Mouse (Mus musculus) forebrain, postnatal 0 days (tissue): ENCODE data around the gene Il17ra. TPM values are rescaled to one million over a fixed set of nuclear protein-coding genes. Genes with fewer than 3 reads are reported as not detected.

Experiments
- ATAC-seq: fragments of 200-750 bp; cut with Nextera tagmentation; 2 replicates; pipeline ENCODE4 v1.8.0; 2017; ENCODE audit warnings: mild to moderate bottlenecking, moderate library complexity
- DNase-seq: peaks from one replicate; pipeline ENCODE4 v3.0.0-alpha.2; 2015
- H3K27ac ChIP-seq: fragments of 300-500 bp; sonication (generic); 2 replicates; pipeline ENCODE4 v1.5.1; 2014; ENCODE audit warnings: low read depth, mild to moderate bottlenecking, antibody characterized with exemption, low read length, moderate library complexity, mixed read lengths
- H3K27me3 ChIP-seq: fragments of 300-500 bp; sonication (generic); 2 replicates; pipeline ENCODE4 v1.6.1; 2014; ENCODE audit warnings: mild to moderate bottlenecking, low read length, mixed read lengths; ENCODE audit not compliant: insufficient read depth
- H3K36me3 ChIP-seq: fragments of 300-500 bp; sonication (generic); 2 replicates; pipeline ENCODE4 v1.6.1; 2014; ENCODE audit warnings: mild to moderate bottlenecking, moderate library complexity; ENCODE audit not compliant: insufficient read depth
- H3K4me1 ChIP-seq: fragments of 300-500 bp; sonication (generic); 2 replicates; pipeline ENCODE4 v1.6.1; 2014; ENCODE audit warnings: antibody characterized with exemption; ENCODE audit not compliant: insufficient read depth
- H3K4me2 ChIP-seq: fragments of 300-500 bp; sonication (generic); 2 replicates; pipeline ENCODE4 v1.6.1; 2014; ENCODE audit warnings: low read depth, mild to moderate bottlenecking, moderate library complexity
- H3K4me3 ChIP-seq: fragments of 300-500 bp; sonication (generic); 2 replicates; pipeline ENCODE4 v1.5.1; 2014; ENCODE audit warnings: low read depth, low read length, mixed read lengths
- H3K9ac ChIP-seq: fragments of 300-500 bp; sonication (generic); 2 replicates; pipeline ENCODE4 v1.6.1; 2014; ENCODE audit warnings: mild to moderate bottlenecking
- H3K9me3 ChIP-seq: fragments of 300-500 bp; sonication (generic); 2 replicates; pipeline ENCODE4 v1.6.1; 2016; ENCODE audit warnings: low read length
- CTCF ChIP-seq: sonication (generic); IDR thresholded peaks from 2 replicates; pipeline ENCODE4 v1.5.1; 2016; ENCODE audit warnings: antibody characterized with exemption, control low read depth, low read depth
- WGBS: fragments of 180-500 bp; shearing (Covaris S2); extraction: QIAGEN DNeasy Blood & Tissue Kit; methylation state at CpG from one replicate; pipeline ENCODE4 v1.1.7; 2014; 5-methylcytosine and 5-hydroxymethylcytosine counted together
- polyA plus RNA-seq: library from polyadenylated mRNA; unstranded; fragments of >200 nt; fragmentation: Nextera tagmentation; extraction: Ambion mirVana; gene quantifications from 2 replicates; pipeline ENCODE4 v1.2.1, GENCODE M21; 2015
- total RNA-seq: library from RNA; depleted of rRNA; stranded (reverse); fragments of >200 nt; gene quantifications from 2 replicates; pipeline ENCODE4 v1.2.3, GENCODE M21; 2014

The Il17ra gene
- total and polyA plus RNA-seq, 2 experiments from 2014 or later = 3.2 to 4.2 TPM

DNA sequence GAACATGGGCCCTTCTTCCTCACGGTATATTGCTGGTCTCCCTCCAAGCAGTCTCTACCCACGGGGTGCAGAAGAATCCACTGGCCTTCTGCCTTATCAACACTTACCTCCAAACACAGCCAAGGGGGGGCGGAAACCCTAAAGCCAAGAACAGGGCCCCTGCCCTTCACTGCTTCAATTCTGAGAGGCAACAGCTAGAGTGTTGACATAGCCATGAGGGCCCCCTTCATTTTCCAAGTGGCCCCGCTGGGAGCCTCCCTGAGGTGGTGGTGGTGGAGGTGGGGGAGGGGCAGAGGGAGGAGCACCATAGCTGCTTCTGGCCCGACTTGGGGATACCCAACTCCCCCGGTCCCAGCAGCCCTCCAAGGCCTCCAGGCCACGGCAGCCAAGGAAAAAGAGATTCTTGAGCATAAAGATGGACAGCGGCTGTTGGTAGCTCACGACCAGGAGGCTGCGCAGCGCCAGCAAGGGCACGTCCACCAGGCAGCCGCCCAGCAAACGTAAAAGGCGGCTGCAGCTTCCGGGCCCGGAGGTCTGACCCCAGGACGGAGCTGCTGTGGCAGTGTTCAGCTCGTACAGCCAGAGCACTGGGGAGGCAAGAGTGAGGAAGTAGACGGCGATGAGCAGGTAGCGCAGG is 28.9 kb downstream of the Il17ra start:
- Histone ChIP-seq H3K27ac (no peak overlapping the region), H3K9me3 (no peaks in the 10 kb centered on the region), H3K4me1 (peaks cover 22% of the 10 kb centered on the region), H3K4me3 (peak overlapping the region; percentile 79), H3K36me3 (no peaks in the 10 kb centered on the region), H3K9ac (peak overlapping the region; percentile 92), H3K4me2 (peak overlapping the region; percentile 72), H3K27me3 (no peaks in the 10 kb centered on the region)
- no peak for TF ChIP-seq CTCF
- DNase-seq (no peak), ATAC-seq (no peak)
- 13% methylated on average over 21 of the region's 22 CpGs for WGBS

DNA sequence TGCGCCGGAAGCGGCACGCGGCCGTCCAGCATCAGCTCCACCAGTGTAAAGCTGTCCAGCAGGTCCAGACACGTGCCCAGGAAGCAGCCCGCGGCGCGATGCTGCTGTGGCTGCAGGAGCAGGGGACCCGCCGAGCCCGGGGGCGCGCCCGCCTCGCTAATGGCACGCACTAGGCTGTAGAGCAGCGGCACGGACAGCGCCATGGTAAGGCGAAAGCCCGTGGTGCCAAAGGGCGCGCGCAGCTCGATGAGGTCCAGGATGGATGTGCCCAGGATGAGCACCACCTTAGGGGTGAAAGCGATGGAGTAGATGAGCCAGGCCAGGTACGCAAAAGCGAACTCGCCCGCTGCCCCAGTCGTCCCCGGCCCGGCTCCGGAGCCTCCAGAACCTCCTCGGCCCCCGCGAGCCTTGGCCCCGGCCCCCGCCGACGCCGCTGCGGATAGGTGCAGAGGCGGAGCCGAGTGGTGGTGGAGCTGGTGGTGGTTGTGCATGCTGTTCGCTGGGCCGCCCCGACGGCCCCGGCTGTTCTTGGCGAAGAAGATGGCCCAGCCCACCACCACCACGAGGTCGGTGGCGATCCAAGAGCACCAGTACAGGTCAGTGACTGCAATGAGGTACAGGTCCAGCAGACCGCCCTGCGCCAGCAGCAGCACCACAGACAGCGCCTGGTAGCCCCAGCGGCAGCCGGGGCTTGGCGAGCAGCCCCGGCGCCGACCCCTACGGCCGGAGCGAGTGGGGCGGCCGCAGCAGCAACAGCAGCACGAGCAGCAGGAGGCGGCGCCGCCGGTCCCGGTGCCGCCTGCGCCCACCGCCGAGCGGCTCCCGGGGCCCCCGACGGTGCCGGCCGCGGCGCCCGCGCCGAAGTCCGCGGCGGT is 29.7 kb downstream of the Il17ra start:
- Histone ChIP-seq H3K27me3 (no peaks in the 10 kb centered on the region), H3K4me2 (peak overlapping the region; percentile 72), H3K4me1 (peaks cover 22% of the 10 kb centered on the region), H3K4me3 (peak overlapping the region; percentile 79), H3K36me3 (no peaks in the 10 kb centered on the region), H3K9me3 (no peaks in the 10 kb centered on the region), H3K27ac (peak overlapping the region; percentile 94), H3K9ac (peak overlapping the region; percentile 92)
- peak; percentile 2; the same call in 1 of the 2 replicates for TF ChIP-seq CTCF
- 2% methylated on average over 94 of the region's 95 CpGs for WGBS
- ATAC-seq (peak; percentile 8), DNase-seq (peak; percentile 44)

DNA sequence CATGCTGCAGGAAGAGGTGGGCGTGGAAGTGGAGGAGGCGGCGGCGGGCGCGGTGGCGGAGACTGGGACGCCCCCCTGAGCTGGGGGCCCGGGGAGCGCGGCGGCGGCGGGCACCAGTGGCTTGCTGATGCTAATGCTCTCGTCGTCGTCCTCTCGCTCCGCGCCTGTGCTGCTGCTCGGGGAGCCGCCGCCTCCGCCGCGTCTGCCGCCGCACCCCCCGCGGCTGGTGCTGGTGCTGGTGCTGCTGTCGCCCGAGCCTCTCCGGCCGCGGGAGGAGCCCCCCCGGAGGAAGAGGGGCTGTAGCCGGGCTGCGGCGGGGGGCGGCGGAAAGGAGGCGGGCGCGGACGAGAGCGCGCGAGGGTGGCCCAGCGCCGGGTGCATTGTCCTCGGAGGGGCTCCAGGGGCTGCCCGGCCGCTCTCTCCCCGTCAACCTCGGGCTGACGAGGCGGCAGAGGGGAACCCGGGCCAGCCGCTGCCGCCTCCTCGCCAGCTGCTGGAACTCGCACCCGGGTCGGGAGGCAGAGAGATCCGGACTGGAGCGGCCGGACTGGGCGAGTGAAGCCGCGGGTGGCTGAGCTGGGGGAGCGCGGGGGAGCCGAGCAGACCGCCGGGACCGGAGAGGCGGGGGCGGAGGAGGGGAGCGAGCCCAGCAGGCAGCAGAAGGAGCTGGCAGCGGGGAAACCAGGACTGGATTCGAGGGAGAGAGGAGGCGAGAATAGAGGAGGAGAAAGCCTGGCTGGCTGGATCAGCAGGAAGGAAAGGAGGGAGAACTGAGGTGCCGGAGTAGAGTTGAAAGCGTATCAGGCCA is 30.5 kb downstream of the Il17ra start, which contains the start of gene Tmem121b:
Gene Tmem121b (minus strand): TSS at position 434 of the 808 bp plus-strand sequence.
- Histone ChIP-seq H3K4me1 (peaks cover 22% of the 10 kb centered on the region), H3K36me3 (no peaks in the 10 kb centered on the region), H3K27me3 (no peaks in the 10 kb centered on the region), H3K4me3 (peak within 1 kb of the TSS; percentile 79), H3K4me2 (peak within 1 kb of the TSS; percentile 72), H3K9me3 (no peaks in the 10 kb centered on the region), H3K9ac (peak within 1 kb of the TSS; percentile 92), H3K27ac (peak within 1 kb of the TSS; percentile 94)
- WGBS = under 1% methylated on average over 68 of the region's 84 CpGs
- ATAC-seq (peak; percentile 90), DNase-seq (peak; percentile 93)
- no peak for TF ChIP-seq CTCF

DNA sequence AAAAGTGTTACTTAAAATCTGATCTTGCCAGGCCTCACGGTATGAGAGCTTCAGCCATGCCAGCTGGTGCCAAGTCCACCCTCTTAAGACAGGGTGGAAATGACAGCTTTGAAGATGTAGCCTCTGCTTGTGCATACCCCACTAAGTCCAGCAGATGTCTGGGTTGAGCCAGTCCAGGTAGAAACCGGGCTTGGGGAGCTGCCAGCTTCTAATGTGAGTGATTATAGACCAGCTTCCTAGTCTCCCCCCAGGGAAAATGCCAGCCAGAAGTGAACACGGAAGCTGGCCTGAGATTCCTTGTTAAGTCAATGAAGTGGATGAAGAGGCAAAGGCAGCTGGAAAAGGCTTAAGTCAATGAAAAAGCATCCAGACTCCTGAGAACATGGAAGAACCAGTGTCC is 33.5 kb downstream of the Il17ra start:
- no peak for DNase-seq

DNA sequence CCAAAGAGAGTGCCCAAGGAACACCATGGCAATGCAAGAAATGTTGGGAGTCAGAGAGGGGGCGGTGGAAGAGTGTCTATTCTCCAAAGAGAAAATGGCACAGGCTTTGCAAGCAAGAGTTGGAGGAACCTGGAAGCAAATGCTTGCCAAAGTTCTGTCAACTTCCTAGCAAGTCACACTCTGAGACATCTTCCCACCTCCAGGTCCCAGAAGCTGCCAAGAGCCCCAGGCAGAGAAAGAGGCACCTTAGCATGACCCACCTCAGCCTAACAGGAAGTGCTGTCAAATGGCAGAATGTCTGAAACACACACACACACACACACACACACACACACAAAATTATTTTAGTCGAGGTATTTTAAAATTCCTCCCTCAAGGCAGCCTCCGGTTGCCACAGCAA is 41.0 kb downstream of the Il17ra start:
- Histone ChIP-seq H3K9ac (no peak overlapping the region), H3K36me3 (no peaks in the 10 kb centered on the region; the same call in 1 of the 2 replicates), H3K27me3 (no peaks in the 10 kb centered on the region), H3K27ac (no peak overlapping the region), H3K4me2 (no peak overlapping the region), H3K4me3 (no peak overlapping the region), H3K9me3 (no peaks in the 10 kb centered on the region), H3K4me1 (no peaks in the 10 kb centered on the region)
- no peak for TF ChIP-seq CTCF
- WGBS = 59% methylated on average over 3 of the region's 3 CpGs
- DNase-seq (no peak), ATAC-seq (no peak)

More for the DNA sequence above, 33.5 kb downstream of the Il17ra start:
- TF ChIP-seq CTCF = no peak
- Histone ChIP-seq H3K4me2 (no peak overlapping the region), H3K9ac (no peak overlapping the region), H3K36me3 (no peaks in the 10 kb centered on the region), H3K9me3 (no peaks in the 10 kb centered on the region), H3K27ac (no peak overlapping the region), H3K27me3 (no peaks in the 10 kb centered on the region), H3K4me3 (no peak overlapping the region), H3K4me1 (peaks cover 6% of the 10 kb centered on the region; the same call in 1 of the 2 replicates)
- no peak for ATAC-seq
- 50% methylated on average over 3 of the region's 3 CpGs for WGBS

DNA sequence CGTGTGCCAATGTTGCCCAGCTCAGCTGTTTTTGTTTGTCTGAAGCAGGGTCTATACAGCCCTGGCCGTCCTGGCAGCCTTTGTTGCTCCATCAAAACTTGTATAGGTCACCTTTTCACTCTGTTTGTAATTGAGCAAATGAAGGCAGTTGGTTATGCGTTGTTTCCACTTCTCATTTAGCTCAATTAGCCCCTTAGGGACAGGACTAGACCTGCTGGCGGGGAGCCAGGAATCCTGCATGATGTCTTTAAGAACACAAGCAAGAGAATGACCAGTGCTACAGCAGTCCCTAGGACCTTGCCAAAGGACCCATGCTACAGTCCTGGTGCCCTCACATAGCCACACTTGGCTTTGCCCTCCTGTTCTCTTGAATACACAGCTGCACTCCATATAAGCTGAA is 42.5 kb downstream of the Il17ra start:
- no peak overlapping the region for H3K4me3 ChIP-seq
- H3K9me3 ChIP-seq = no peaks in the 10 kb centered on the region
- ATAC-seq = no peak
- WGBS = 31% methylated on average over 4 of the region's 4 CpGs
- H3K36me3 ChIP-seq = peaks cover 14% of the 10 kb centered on the region
- no peaks in the 10 kb centered on the region for H3K27me3 ChIP-seq
- no peak for TF ChIP-seq CTCF
- no peak overlapping the region for H3K27ac ChIP-seq
- DNase-seq = no peak
- H3K9ac ChIP-seq = no peak overlapping the region
- H3K4me2 ChIP-seq = no peak overlapping the region
- H3K4me1 ChIP-seq = no peaks in the 10 kb centered on the region
